Mouse (Mus musculus) kidney, postnatal 25 days (tissue): ENCODE measurements at regions not wholly inside any gene's neighbourhood (a gene's known extent, or its start where the extent isn't known, plus 50 kb on each side); places are given as distances from the start of the nearest gene placed in this dataset.
A peak's percentile ranks its signal among the peaks of the same experiment; 100 is the strongest.

Experiments used
- DNase-seq, 2 experiments: peaks; one replicate each; pipeline ENCODE4 v3.0.0; 2021; ENCODE audit warnings: mixed read lengths in 2 of 2

DNA sequence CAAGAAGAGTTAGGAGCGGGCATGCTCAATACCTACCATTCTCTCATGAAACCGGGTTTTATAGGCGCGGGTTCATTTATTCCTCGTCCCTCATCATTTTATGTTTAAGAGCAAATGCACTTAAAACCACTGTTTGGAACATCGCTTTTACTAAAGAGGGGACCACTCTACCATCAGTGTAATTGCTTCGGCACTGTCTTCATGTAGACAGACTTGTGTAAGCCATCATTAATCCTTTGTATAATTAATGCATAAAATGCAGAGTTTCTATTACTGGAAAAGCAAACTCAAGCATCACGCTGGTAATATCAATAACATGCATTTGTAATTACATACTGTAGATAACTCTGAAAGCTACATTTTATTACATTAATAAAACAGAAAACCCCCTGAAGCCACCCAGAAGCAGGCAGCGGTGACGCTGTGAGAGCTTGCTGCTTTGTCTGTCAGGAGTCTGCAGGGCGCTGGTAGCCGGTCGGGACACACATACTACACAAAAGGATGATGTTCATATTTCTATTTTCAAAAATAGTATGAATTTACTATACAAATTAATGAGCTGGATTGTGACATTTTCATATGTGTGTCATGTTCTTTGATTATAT, 99.2 kb downstream of the Zfp281 start:
- DNase-seq: no peak

DNA sequence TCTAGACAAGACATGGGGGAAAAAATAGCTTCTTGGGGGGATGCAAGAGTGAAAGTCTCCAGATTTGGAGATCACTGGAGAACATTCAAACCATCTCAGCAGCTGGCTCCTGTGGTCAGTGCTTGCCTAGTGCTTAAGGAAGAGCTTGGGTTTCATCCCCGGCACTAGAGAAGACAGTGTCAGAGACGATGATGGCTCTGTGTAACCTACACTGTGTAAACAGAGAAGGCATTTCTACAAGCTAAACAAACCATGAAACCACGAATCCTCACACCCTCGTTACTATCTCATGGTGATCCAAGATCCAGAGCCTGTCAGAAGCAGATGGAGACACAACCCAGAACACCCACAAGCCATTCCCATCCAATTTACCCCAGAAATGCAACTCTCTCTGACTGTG, 100.5 kb downstream of the Zfp281 start:
- no peak for DNase-seq

DNA sequence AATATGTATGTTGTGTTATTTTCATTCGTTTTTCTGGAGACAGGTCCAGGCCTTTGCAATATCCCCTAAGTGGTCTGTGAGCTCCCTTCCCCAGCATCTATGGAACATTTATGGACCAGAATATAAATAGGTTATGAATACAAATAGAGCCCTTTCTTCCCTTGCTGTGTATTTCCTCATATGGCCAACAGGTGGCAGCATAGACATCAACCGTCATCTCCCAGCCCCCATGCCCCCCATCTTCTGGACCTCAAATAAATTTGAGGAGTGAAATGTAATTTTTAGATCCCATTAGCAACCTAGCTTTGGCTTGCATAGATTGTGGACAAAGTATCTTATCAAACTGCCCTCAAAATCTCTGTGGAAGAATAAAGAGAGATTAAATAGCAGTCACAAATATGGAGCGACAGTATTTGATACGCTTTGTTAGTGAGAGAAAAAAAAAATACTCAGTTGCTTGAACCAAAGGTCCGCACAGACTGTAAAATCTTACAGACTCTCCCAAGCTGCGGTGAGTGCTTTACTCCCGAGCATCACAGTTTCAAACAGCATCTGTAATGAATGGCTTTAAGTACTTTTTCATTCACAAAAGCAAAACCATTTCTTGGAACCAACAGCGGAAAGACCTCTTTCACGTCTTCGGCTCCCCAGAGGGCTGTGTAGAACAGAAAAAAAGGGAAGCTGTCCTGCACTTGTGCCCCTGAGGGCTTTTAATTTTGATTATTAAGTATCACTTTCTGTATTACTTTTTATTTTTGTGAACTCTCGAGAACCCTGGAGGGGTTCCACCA, 101.6 kb downstream of the Zfp281 start:
- peak in 1 of 2 experiments; percentile 44 for DNase-seq

DNA sequence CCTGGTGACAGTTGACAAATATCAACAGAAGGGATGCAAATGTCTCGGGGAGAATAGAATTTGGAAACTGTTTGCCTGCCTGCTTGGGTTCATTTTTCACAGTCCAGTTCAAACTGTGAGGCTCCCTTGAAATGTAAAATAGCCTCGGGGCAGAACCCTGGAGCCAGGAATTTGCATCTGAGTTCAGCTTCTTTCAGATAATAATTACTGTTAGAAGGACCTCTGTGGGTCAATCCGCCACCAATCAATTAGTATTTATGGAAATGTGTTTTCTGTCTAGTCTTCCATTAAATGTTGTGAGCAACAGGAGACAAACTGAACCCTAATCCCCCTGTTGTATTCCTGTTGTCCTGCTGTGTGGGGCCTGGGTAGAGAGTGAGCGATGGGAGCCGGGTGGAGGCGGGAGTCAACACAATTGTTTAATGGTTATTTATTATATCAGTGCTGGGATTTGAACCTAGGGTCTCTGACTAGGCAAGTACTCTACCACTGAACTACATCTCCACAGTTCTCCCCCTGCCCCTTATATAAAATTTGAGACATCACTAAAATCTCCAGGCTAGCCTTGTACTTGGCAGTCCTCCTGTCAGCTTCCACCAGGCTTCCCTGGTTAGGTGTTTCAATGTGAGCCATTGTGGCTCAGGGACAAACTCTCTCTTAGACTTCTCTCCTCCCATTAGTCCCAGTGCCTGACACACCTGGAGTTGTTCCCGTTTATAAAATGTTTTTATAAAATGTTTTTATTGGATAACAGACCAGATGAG, 103.3 kb downstream of the Zfp281 start:
- DNase-seq: no peak

DNA sequence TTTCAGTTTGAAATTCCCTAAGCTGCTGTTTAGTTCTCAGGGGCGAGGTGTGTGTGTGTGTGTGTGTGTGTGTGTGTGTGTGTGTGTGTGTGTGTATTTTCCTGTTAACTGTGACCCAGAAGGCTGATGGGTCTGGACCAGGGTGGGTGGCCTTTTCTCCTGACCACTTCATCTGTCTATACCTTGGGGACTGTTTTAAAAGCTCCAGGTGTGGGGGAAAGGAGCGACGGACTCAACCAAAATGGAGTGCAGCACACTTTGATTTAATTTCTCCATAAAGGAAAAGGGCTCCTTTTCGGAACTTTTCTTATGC, 103.9 kb downstream of the Zfp281 start:
- no peak for DNase-seq

DNA sequence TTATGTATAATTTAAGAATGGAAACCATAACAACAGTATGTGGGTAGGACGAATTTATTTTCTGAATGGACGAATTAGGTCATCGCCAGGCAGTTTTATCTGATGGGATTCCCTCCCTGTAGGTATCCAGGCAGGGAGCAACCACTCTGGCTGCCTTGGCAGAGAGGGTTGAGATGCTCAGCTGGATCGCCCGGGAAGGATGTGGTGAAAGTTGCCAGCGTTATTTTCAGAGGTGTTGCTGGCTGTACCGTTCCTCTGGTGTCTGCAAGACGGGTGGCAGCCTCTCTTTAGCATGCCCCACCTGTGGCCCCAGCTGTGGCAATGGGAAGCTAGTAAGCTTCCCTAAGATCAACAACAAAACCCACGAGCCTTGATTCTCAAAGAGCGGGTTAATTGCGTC, 105.9 kb downstream of the Zfp281 start:
- no peak for DNase-seq

DNA sequence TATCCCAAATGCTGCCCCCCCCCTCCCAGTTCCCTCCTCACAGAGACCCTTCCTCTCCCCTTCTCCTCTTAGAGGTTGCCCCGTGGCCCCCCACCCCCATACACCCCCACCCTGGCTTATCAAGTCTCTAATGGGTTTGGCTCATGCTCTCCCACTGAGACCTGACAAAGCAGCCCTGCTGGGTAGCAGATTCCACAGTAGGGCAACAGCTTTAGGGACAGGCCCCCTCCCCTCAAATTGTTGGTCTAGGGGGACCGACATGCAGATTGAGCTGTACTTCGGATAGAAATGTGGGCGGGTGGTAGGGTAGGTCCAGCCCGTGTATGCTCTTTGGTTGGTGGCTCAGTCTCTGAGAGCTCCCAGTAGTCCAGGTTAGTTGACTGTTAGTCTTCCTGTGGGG, 113.3 kb downstream of the Zfp281 start:
- no peak for DNase-seq

DNA sequence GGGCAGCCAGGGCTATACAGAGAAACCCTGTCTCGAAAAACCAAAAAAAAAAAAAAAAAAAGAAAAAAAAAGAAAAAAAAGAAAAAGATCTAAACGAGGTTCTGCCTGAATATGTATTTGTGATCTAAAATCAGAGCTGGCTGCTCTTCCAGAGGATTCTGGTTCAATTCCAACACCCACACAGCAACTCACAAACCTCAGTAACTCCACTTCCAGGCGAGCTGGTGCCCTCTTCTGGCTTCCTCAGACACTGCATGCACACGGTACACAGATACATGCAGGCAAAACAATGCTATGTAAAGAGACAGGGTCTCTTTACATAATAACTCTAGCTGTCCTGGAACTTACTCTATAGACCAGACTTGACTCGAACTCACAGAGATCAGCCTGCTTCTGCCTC, 114.8 kb downstream of the Zfp281 start:
- DNase-seq: peak in 1 of 2 experiments; percentile 36

DNA sequence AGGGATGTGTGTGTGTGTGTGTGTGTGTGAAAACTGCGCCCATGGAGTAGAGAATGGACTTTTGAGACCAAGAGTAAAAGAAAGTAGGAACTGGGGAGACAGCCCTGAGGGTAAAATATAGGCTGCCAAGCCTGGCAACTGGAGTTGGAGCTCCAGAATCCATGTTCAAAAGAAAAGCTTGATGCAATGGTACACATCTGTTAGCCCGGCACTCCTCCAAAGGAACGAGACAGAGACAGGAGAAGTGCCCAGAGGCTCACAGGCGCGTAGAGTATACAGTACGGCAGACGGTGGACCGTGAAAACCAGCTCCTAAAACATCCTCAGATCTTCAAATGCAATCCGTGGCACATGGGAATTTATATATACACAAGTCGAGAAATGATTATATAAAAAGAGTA, 116.4 kb downstream of the Zfp281 start:
- no peak for DNase-seq

DNA sequence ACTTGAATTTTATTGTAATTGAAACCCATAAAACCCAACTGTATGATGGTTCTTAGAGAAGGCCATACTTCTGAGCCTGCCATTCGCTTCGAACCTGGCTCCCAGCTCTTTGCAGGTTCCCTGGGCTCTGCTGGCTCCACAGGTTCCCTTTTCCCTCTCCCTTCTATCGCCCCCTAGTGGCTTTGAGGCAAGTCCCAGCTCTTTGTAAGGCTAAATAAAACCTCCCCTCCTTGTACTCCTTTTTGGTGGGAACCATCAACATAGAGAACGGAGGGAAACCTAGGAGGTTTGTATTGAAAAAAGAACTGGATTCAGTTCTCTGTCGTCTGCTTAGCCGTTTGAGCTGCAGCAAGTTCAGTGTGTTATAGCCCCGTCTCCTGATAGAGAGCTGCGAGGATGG, 124.5 kb downstream of the Zfp281 start:
- peak; percentile 48 to 53 for DNase-seq

DNA sequence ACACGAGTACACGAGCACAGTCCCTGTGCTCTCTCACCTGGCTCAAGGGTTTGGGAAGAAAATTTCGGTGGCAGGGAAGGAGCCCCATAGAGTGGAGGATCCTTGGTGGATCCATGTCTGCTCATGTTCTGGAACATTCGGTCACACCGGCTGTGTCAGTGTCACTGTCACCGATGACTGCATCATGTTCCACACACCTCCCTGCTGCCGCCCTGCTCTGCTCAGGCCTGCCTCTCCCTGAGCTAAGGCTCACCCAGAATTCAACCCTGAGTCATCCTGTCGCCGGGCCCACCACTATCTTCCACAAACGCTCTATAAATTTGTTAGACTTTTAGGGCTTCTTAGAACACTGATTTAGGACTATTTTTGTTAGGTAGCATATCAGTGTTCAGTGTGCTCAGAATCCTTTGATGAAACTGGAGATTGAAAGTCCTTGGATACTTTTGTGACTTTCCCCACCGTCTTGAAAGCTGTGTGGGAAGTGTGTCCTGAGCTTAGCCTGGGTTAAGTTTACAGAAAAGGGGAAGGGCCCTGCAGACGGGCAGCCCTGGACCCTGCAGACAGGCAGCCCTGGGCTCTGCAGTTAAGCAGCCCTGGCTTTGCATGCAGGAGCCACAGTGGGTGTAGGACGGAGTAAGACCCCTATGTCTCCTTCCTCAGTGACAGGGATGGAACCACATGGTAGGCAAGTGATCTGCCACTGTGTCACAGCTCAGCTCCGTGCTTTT, 126.9 kb downstream of the Zfp281 start:
- no peak for DNase-seq

DNA sequence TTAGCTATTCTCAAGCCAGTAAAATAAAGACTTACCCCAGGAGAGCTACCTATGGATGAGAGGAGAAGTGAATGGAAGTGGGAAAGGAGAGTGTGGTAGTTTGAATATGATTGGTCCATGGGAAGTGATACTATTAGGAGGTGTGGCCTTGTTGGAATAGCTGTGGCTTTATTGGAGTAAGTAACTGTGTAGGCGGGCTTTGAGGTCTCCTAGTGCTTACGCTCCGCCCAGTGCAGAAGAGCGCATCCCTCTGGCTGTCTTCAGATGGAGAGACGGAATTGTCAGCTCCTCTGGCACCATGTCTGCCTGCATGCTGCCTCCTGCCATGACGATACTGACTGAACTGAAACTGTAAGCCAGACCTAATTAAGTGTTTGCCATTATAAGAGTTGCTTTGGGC, 129.6 kb downstream of the Zfp281 start:
- DNase-seq: no peak

DNA sequence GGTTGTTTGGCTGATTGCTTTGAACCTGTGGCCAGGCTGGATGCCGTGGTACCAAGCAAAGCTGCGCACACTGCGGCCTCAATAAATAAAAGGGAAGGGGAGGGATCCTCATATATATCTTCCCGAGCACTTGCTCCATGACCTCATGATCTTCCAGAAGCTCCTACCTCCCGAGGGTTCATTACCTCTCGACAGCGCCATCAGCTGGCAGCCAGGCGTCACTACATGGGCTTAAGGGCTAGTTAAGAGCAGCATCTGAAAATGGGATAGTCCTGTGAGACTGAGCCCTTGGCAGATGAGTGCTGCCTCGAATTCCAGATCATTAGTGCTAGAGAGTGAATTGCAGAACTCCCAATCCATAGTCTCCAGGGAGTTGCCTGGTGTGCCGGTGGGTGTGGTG, 134.0 kb downstream of the Zfp281 start:
- no peak for DNase-seq

DNA sequence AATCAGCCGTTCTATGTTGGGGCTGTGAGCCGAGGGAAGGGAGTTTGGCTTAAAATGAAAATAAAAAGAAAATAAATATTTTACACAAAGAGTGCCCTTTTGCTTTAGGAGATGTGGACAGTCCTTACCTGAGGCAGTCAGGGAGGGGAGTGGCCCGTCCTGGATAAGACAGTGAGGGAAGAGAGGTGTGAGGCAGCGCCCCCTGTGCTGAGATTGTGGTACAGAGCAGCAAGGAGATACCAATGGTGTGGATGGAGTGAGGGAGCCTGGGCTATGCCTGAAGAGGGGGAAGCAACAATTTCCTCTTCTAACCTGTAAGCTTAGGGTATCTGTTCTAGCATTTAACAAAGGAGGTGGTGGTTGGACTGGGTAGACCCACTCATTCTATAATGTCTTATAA, 134.5 kb downstream of the Zfp281 start:
- DNase-seq: no peak

DNA sequence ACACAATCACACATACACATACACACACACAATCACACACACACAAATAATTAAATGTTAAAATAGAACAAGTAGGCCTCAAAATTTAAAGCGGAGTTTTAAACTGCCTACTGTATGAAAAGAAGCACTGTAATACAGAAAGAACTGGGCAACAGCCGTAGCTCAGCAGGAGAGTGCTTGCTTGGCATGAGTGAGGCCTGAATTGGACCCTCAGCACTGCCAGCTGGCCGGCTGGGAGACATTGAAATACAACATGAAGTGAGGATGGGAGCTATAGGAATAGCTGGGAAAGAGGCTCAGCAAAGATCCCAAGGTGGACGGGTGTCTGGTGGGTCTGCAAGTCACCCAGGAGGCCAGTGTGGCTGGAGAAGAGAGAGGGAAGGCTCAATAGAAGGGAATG, 136.8 kb downstream of the Zfp281 start:
- DNase-seq: no peak

DNA sequence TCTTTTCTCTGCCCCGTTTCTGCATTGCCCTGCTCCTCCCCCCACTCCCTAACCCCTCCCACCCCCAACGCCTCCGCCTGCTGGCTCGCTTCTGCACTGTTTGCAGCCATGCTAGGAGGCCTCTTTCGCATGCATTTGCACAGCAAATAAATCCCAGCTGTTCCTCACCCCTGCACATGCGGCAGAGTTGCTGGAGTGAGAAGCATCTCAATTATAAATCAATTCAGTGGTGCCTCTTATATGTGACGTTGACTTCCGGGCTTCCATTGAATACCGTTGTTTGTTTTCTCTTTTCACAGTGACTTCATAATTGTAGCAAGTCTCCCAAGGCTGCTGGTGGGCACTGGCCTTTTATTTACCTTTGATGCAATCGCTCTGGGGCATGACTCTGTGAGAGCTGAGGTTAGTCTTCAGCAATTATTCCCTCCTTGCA, 144.3 kb downstream of the Zfp281 start:
- peak; percentile 24 to 42 for DNase-seq

DNA sequence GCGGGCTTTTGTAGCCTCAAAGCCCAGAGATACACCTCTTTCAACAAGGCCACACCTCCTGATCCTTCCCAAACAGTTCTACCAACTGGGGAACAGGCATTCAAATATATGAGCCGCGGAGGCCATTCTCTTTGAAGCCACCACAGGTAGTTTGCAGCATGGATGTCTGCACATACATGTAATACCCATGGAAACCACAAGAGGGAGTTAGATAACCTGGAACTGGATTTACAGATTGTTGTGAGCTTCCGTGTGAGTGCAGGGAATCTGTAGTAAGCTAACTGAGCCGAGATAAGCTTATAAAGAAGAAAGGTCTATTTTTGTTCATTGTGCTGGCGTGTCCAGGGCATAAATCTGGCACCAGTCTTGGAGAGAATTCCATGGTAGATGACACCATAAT, 149.0 kb downstream of the Zfp281 start:
- DNase-seq: no peak

DNA sequence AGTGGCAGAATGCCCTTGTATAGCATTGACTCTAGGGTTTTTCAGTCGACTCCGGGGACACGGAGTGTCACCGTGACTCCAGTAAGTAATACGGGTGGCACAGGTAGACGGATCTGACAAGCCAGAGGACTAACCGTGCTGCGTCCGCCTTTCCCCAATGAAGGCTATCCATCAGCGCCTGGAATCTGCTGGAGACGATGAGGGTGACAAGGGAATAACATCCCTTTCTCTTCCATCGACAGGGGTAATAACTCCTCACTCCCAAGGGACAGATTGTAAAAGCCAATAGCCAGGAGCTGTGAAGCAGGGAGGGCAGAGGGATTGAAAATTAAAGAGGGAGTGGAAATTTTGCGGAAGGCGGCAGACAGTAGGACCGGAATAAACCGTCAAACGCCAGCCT, 151.5 kb downstream of the Zfp281 start:
- no peak for DNase-seq

DNA sequence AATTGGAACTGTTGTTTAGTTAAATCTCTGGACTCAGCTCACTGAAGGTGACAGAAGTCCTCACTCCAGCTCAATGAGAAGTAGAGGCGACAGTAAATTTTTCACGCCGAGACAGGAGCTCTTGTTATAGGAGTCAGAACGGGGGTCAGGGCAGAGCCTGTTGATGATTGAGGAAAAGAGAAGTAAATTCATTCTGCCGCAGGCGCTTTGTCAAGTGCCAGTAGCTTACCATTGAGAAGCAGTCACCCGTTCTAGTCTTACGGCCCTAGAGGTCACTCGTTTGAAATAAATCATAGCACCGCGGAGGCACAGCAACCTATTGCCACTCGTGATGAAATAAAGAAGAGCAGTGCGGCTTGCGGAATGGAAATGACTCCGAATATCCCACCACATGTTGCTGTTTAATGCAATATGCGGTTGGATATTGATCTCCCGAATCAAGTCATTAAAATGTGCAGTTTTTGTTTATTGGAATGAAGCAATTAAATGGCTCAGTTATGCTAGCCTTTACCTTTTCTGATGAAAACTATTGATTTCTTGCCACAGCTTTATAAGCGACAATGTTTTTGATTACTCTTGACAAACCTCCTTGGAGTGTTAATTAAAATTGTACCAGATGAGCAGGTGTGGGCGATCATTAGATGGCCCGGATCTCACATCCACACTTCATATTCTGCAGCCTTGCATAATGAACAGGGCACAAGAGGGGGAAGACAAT, 152.7 kb downstream of the Zfp281 start:
- DNase-seq: peak in 1 of 2 experiments; percentile 29

DNA sequence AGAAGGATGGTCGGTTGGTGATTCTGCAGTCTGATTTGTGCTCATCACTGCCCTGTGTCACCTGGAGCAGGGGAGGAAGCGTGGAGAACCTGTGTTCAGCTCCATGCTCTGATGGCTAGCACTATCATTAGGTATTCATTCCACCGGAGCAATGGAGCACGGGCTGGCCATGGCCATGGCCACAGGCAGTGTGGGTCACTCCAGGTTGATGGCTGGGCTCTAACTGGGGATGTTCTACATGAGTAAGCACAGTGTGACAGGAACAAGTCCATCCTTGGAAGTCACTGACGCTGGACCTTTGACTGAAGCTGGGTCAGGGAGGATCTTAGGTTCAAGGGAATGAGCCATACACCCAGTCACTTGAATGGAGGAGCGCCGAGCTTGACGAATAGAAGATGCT, 154.7 kb downstream of the Zfp281 start:
- DNase-seq: peak; percentile 36 to 71

DNA sequence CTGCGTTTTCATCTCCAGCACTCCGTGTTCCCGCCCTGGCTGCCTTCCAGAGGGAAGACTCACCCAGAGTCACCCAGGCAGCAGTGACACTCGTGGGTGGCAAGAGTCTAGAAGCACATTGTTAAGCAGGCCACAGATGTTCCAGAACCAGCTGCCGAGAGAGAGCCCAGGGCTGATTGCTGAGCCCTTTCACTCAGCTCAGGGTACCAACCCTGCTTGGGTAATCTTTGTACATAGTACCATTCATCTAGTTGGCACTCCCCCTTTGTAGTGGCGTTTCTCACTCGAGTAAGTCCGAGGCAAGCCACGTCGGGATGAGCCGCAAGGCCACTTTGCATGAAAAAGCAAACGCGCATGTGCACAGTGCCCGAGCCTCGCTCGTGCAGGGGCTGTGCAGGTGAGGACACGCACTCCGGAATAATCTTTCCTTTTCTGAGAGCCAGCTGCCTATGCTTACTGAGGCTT, 156.9 kb downstream of the Zfp281 start:
- peak; percentile 14 to 48 for DNase-seq

DNA sequence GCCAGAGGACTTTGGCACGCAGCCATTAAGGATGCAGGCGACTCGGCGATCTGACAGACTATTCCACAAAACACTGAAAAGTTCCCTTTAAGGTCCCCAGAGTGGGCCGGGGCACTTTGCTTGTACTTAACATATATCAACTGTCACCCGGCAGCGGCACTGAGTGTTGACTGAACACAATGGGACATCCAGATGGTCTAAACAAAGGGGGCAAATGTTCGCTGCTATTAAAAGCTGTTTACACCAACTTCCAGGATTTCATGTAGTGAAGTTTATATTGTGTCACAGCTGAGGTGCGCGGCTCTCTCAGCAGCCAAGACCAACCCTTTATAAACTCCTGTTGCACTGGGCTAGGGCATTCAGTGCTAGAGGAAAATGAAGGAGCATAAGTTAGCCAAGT, 157.6 kb downstream of the Zfp281 start:
- peak; percentile 38 to 68 for DNase-seq

DNA sequence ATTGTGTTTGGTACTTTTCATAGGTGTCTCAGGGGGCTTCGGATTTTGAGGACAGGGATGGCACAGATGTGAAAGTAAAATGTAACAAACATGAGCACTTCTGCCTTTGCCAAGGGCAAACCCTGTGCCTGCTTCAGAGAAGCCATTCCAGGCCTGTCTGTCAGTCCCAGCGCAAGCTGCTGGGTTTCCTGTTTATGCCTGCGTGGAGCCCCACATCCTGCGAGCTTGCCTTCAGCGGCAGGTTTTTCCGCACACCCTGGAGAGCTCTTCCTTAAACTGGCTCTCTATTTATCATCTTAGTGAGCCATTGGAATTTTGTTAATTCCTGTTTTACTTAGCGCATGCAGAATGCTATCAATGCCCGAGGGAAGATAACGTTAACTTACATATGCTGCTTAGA, 159.5 kb downstream of the Zfp281 start:
- peak; percentile 46 to 72 for DNase-seq
